Mouse (Mus musculus) limb, embryonic 11.5 days (tissue): ENCODE measurements around the gene Atr. TPM values are rescaled to one million over a fixed set of nuclear protein-coding genes. Genes with fewer than 3 reads are reported as not detected.

ENCODE experiments used
- ATAC-seq: fragments of 200-750 bp; cut with Nextera tagmentation; 2 replicates; pipeline ENCODE4 v1.8.0; 2017; ENCODE audit warnings: low read depth; ENCODE audit not compliant: insufficient number of reproducible peaks, low FRiP score, low TSS enrichment
- DNase-seq: peaks from one replicate; pipeline ENCODE4 v3.0.0-alpha.2; 2015; ENCODE audit warnings: low spot score
- H3K27ac ChIP-seq: fragments of 300-500 bp; sonication (generic); replicated peaks from 2 replicates; pipeline ENCODE4 v1.5.1; 2014; ENCODE audit warnings: low read depth, mild to moderate bottlenecking, low read length
- H3K27me3 ChIP-seq: fragments of 300-500 bp; sonication (generic); 2 replicates; pipeline ENCODE4 v1.6.1; 2014; ENCODE audit warnings: mild to moderate bottlenecking, low read length, mixed read lengths; ENCODE audit not compliant: control insufficient read depth, insufficient read depth
- H3K36me3 ChIP-seq: fragments of 300-500 bp; sonication (generic); 2 replicates; pipeline ENCODE4 v1.6.1; 2014; ENCODE audit warnings: mild to moderate bottlenecking, low read length, moderate library complexity, mixed read lengths; ENCODE audit not compliant: control insufficient read depth, insufficient read depth
- H3K4me1 ChIP-seq: fragments of 300-500 bp; sonication (generic); 2 replicates; pipeline ENCODE4 v1.6.1; 2014; ENCODE audit warnings: low read length, mixed read lengths; ENCODE audit not compliant: control insufficient read depth, insufficient read depth
- H3K4me2 ChIP-seq: fragments of 300-500 bp; sonication (generic); 2 replicates; pipeline ENCODE4 v1.6.1; 2014; ENCODE audit warnings: low read depth, mild to moderate bottlenecking, moderate library complexity; ENCODE audit not compliant: severe bottlenecking
- H3K4me3 ChIP-seq: fragments of 300-500 bp; sonication (generic); 2 replicates; pipeline ENCODE4 v1.5.1; 2014; ENCODE audit warnings: low read depth, low read length
- H3K9ac ChIP-seq: fragments of 300-500 bp; sonication (generic); 2 replicates; pipeline ENCODE4 v1.6.1; 2014; ENCODE audit warnings: mild to moderate bottlenecking, low read length
- H3K9me3 ChIP-seq: fragments of 300-500 bp; sonication (generic); 2 replicates; pipeline ENCODE4 v1.6.1; 2016; ENCODE audit warnings: low read length; ENCODE audit not compliant: control insufficient read depth
- WGBS: fragments of 180-500 bp; shearing (Covaris S2); extraction: QIAGEN DNeasy Blood & Tissue Kit; methylation state at CpG from one replicate; pipeline ENCODE4 v1.1.7; 2014; 5-methylcytosine and 5-hydroxymethylcytosine counted together
- polyA plus RNA-seq: library from polyadenylated mRNA; unstranded; fragments of >200 nt; fragmentation: Nextera tagmentation; extraction: Ambion mirVana; gene quantifications from 2 replicates; pipeline ENCODE4 v1.2.1, GENCODE M21; 2014

Gene Atr
- polyA plus RNA-seq, 1 experiment from 2014 or later: 20.7 TPM

GRCm38 (mm10) chr9:95832758-95833157 lies 24.6 kb upstream of the Atr start:
- ATAC-seq: no peak
- H3K36me3 ChIP-seq: no peaks in the 10 kb centered on the region
- WGBS: 90% methylated on average over 3 of the region's 3 CpGs
- H3K27ac ChIP-seq: no peak overlapping the region
- no peak overlapping the region for H3K4me3 ChIP-seq
- no peak overlapping the region for H3K9ac ChIP-seq
- DNase-seq: no peak
- H3K4me1 ChIP-seq: no peaks in the 10 kb centered on the region
- no peaks in the 10 kb centered on the region for H3K27me3 ChIP-seq
- no peak overlapping the region for H3K4me2 ChIP-seq
- no peaks in the 10 kb centered on the region for H3K9me3 ChIP-seq

GRCm38 (mm10) chr9:95834799-95835198 lies 22.6 kb upstream of the Atr start:
- no peaks in the 10 kb centered on the region for H3K36me3 ChIP-seq
- 69% methylated on average over 3 of the region's 3 CpGs for WGBS
- H3K4me2 ChIP-seq: no peak overlapping the region
- ATAC-seq (no peak), DNase-seq (no peak)
- no peak overlapping the region for H3K4me3 ChIP-seq
- H3K27me3 ChIP-seq: no peaks in the 10 kb centered on the region
- no peak overlapping the region for H3K27ac ChIP-seq
- no peak overlapping the region for H3K9ac ChIP-seq
- H3K9me3 ChIP-seq: no peaks in the 10 kb centered on the region
- H3K4me1 ChIP-seq: no peaks in the 10 kb centered on the region

- Histone ChIP-seq H3K4me1 (no peaks in the 10 kb centered on the region), H3K27ac (no peak overlapping the region), H3K9ac (no peak overlapping the region), H3K9me3 (no peaks in the 10 kb centered on the region), H3K4me3 (no peak overlapping the region), H3K27me3 (no peaks in the 10 kb centered on the region), H3K4me2 (no peak overlapping the region), H3K36me3 (no peaks in the 10 kb centered on the region)
- 93% methylated on average over 10 of the region's 10 CpGs for WGBS
- no peak for ATAC-seq
- no peak for DNase-seq
These were observed 21.7 kb upstream of the Atr start for GRCm38 (mm10) chr9:95835741-95836140.

GRCm38 (mm10) chr9:95839424-95839823 lies 18.0 kb upstream of the Atr start:
- no peak overlapping the region for H3K4me2 ChIP-seq
- no peaks in the 10 kb centered on the region for H3K36me3 ChIP-seq
- H3K9me3 ChIP-seq: no peaks in the 10 kb centered on the region
- no peak for DNase-seq
- no peak overlapping the region for H3K4me3 ChIP-seq
- H3K9ac ChIP-seq: no peak overlapping the region
- no peak overlapping the region for H3K27ac ChIP-seq
- ATAC-seq: no peak
- no peaks in the 10 kb centered on the region for H3K27me3 ChIP-seq
- no peaks in the 10 kb centered on the region for H3K4me1 ChIP-seq
- 87% methylated on average over 3 of the region's 3 CpGs for WGBS

- 0 out of 2 replicates have a peak, but pooled peaks cover 3% of the 10 kb centered on the region for H3K4me1 ChIP-seq
- no peaks in the 10 kb centered on the region for H3K36me3 ChIP-seq
- H3K27ac ChIP-seq: no peak within 1 kb of the TSS
- peak within 1 kb of the TSS; percentile 52 for H3K4me3 ChIP-seq
- DNase-seq: peak; percentile 94
- WGBS: under 1% methylated on average over 46 of the region's 46 CpGs
- H3K9ac ChIP-seq: peak within 1 kb of the TSS; percentile 38; the same call in 1 of the 2 replicates
- peak; percentile 86 for ATAC-seq
- peak within 1 kb of the TSS; percentile 91 for H3K4me2 ChIP-seq
- H3K27me3 ChIP-seq: no peaks in the 10 kb centered on the region
- H3K9me3 ChIP-seq: no peaks in the 10 kb centered on the region
These were observed 12.5 kb upstream of the Atr start, which contains the start of gene Pls1 for GRCm38 (mm10) chr9:95844825-95845460. Pls1 (minus strand) TSS chr9:95845311.

- no peaks in the 10 kb centered on the region for H3K9me3 ChIP-seq
- peak overlapping the region; percentile 91; the same call in 1 of the 2 replicates for H3K4me2 ChIP-seq
- 0 out of 2 replicates have a peak, but pooled peaks cover 3% of the 10 kb centered on the region for H3K4me1 ChIP-seq
- no peaks in the 10 kb centered on the region for H3K36me3 ChIP-seq
- peak overlapping the region; percentile 52; the same call in 1 of the 2 replicates for H3K4me3 ChIP-seq
- ATAC-seq (no peak), DNase-seq (no peak)
- H3K27me3 ChIP-seq: no peaks in the 10 kb centered on the region
- no peak overlapping the region for H3K9ac ChIP-seq
- 71% methylated on average over 4 of the region's 4 CpGs for WGBS
- no peak overlapping the region for H3K27ac ChIP-seq
These were observed 11.7 kb upstream of the Atr start for GRCm38 (mm10) chr9:95845711-95846110.

- Histone ChIP-seq H3K36me3 (no peaks in the 10 kb centered on the region), H3K27ac (no peak overlapping the region), H3K9ac (no peak overlapping the region), H3K9me3 (no peaks in the 10 kb centered on the region), H3K4me1 (no peaks in the 10 kb centered on the region), H3K4me2 (no peak overlapping the region), H3K27me3 (no peaks in the 10 kb centered on the region), H3K4me3 (no peak overlapping the region)
- no peak for ATAC-seq
- 63% methylated on average over 11 of the region's 11 CpGs for WGBS
- no peak for DNase-seq
These were observed 5.7 kb upstream of the Atr start for GRCm38 (mm10) chr9:95851671-95852070.

GRCm38 (mm10) chr9:95852896-95853295 lies 4.5 kb upstream of the Atr start:
- 26% methylated on average over 4 of the region's 4 CpGs for WGBS
- H3K9ac ChIP-seq: no peak overlapping the region
- H3K27ac ChIP-seq: no peak overlapping the region
- no peaks in the 10 kb centered on the region for H3K9me3 ChIP-seq
- no peaks in the 10 kb centered on the region for H3K27me3 ChIP-seq
- no peaks in the 10 kb centered on the region for H3K36me3 ChIP-seq
- no peaks in the 10 kb centered on the region for H3K4me1 ChIP-seq
- ATAC-seq (no peak), DNase-seq (peak; percentile 90)
- no peak overlapping the region for H3K4me3 ChIP-seq
- H3K4me2 ChIP-seq: no peak overlapping the region

- no peak for DNase-seq
- Histone ChIP-seq H3K27ac (no peak overlapping the region), H3K9ac (no peak overlapping the region), H3K4me1 (no peaks in the 10 kb centered on the region), H3K4me2 (no peak overlapping the region), H3K27me3 (no peaks in the 10 kb centered on the region), H3K4me3 (no peak overlapping the region), H3K36me3 (no peaks in the 10 kb centered on the region), H3K9me3 (no peaks in the 10 kb centered on the region)
- ATAC-seq: no peak
- 66% methylated on average over 2 of the region's 2 CpGs for WGBS
These were observed 2.5 kb upstream of the Atr start for GRCm38 (mm10) chr9:95854891-95855290.
